ENCODE assay signal across 11 mouse cellular contexts in genomic region chr5:107144263-107144843, GRCm38 (mm10).
DNase-seq lines count a peak whose midpoint lies in the region; ATAC-seq and TF ChIP-seq lines count a peak whose summit lies in the region.
"Had no signal": no experiment of that assay in that cellular context is flagged by ENCODE, and none has a peak within 500 bp of the region (broad histone marks: within the 10 kb centered on the region; RNA-seq: fewer than 3 reads in every experiment).

No protein-coding gene starts in this region.

- H3K4me1 ChIP-seq in embryonic facial prominence, embryonic 14.5 days (ENCODE audit: control insufficient read depth, insufficient read depth, low read length), result peaks cover 24% of the 10 kb centered on the region
- H3K4me1 ChIP-seq in embryonic facial prominence, embryonic 10.5 days, result peaks cover 29% of the 10 kb centered on the region
- peaks cover 45% of the 10 kb centered on the region for H3K4me1 ChIP-seq in midbrain, embryonic 12.5 days
- H3K4me1 ChIP-seq in thymus, adult 2 months (replicated peaks; ENCODE audit: control insufficient read depth, insufficient read depth, low read length), result peaks cover 24% of the 10 kb centered on the region

- no peak overlapping the region for H3K9ac ChIP-seq in embryonic facial prominence, embryonic 14.5 days (ENCODE audit: low read depth, low read length)
- no peak overlapping the region for H3K9ac ChIP-seq in midbrain, embryonic 12.5 days (replicated peaks)

- ATAC-seq in embryonic facial prominence, embryonic 14.5 days (ENCODE audit: low read depth), result peak; percentile 27; the same call in 1 of the 2 replicates
- ATAC-seq in midbrain, embryonic 12.5 days (ENCODE audit: low FRiP score, low read depth), result peak; percentile 44; the same call in 1 of the 2 replicates
- ATAC-seq in erythroid progenitor cell, adult 5-6 weeks (replicated peaks; ENCODE audit: low FRiP score, poor library complexity, severe bottlenecking), result no peak

- no peak overlapping the region for H3K27ac ChIP-seq in embryonic facial prominence, embryonic 14.5 days (replicated peaks; ENCODE audit: low read depth, low read length)
- H3K27ac ChIP-seq in embryonic facial prominence, embryonic 10.5 days (replicated peaks), result no peak overlapping the region
- peak overlapping the region; percentile 69 for H3K27ac ChIP-seq in layer of hippocampus, adult 2 months
- H3K27ac ChIP-seq in midbrain, embryonic 12.5 days (replicated peaks), result peak overlapping the region; percentile 31
- no peak overlapping the region for H3K27ac ChIP-seq in thymus, adult 2 months (ENCODE audit: control insufficient read depth, insufficient read depth, low read length)

- no peaks in the 10 kb centered on the region for H3K9me3 ChIP-seq in embryonic facial prominence, embryonic 14.5 days (ENCODE audit: control insufficient read depth, low read length)
- no peaks in the 10 kb centered on the region for H3K9me3 ChIP-seq in embryonic facial prominence, embryonic 10.5 days
- H3K9me3 ChIP-seq in midbrain, embryonic 12.5 days, result no peaks in the 10 kb centered on the region

- H3K4me3 ChIP-seq in embryonic facial prominence, embryonic 14.5 days (ENCODE audit: low read depth, low read length), result no peak overlapping the region
- H3K4me3 ChIP-seq in embryonic facial prominence, embryonic 10.5 days, result no peak overlapping the region
- H3K4me3 ChIP-seq in layer of hippocampus, adult 2 months, result no peak overlapping the region
- no peak overlapping the region for H3K4me3 ChIP-seq in midbrain, embryonic 12.5 days
- no peak overlapping the region for H3K4me3 ChIP-seq in thymus, adult 2 months (ENCODE audit: control insufficient read depth, insufficient read depth, low read length)

- H3K4me2 ChIP-seq in embryonic facial prominence, embryonic 14.5 days (ENCODE audit: low read depth, low read length), result no peak overlapping the region
- no peak overlapping the region for H3K4me2 ChIP-seq in midbrain, embryonic 12.5 days (replicated peaks)

- 46% methylated on average over 9 of the region's 9 CpGs for WGBS in embryonic facial prominence, embryonic 14.5 days
- WGBS in embryonic facial prominence, embryonic 10.5 days, result 58% methylated on average over 9 of the region's 9 CpGs
- 30% methylated on average over 9 of the region's 9 CpGs for WGBS in midbrain, embryonic 12.5 days
- WGBS in thymus, adult 2 months, result 88% methylated on average over 9 of the region's 9 CpGs

- TF ChIP-seq POLR2A in thymus, adult 2 months (IDR thresholded peaks at IDR 0.05; ENCODE audit: control insufficient read depth, extremely low read depth, insufficient read depth, low read length, poor library complexity), result no peak

- peaks cover 15% of the 10 kb centered on the region for H3K36me3 ChIP-seq in embryonic facial prominence, embryonic 14.5 days (ENCODE audit: control insufficient read depth, insufficient read depth, low read length)
- 0 out of 2 replicates have a peak, but pooled peaks cover 4% of the 10 kb centered on the region for H3K36me3 ChIP-seq in embryonic facial prominence, embryonic 10.5 days (replicated peaks)
- H3K36me3 ChIP-seq in midbrain, embryonic 12.5 days, result no peaks in the 10 kb centered on the region
- peaks cover 12% of the 10 kb centered on the region; the same call in 1 of the 2 replicates for H3K36me3 ChIP-seq in thymus, adult 2 months (ENCODE audit: control insufficient read depth, insufficient read depth, low read length)

- H3K27me3 ChIP-seq in embryonic facial prominence, embryonic 14.5 days (replicated peaks; ENCODE audit: control insufficient read depth, insufficient read depth, low read length), result no peaks in the 10 kb centered on the region
- H3K27me3 ChIP-seq in embryonic facial prominence, embryonic 10.5 days (replicated peaks; ENCODE audit: low read depth, poor library complexity, severe bottlenecking), result no peaks in the 10 kb centered on the region
- peaks cover 8% of the 10 kb centered on the region; the same call in 1 of the 2 replicates for H3K27me3 ChIP-seq in midbrain, embryonic 12.5 days
- H3K27me3 ChIP-seq in thymus, adult 2 months (ENCODE audit: control insufficient read depth, insufficient read depth, low read length), result no peaks in the 10 kb centered on the region

- DNase-seq in embryonic facial prominence, embryonic 14.5 days (ENCODE audit: low spot score), result peak; percentile 59
- no peak for DNase-seq in embryonic facial prominence, embryonic 10.5 days (ENCODE audit: low spot score)
- peak; percentile 15 to 21 for DNase-seq in layer of hippocampus, adult 2 months (ENCODE audit: low spot score in 2 of 2)
- no peak for DNase-seq in layer of hippocampus, adult 9-10 months (ENCODE audit: low spot score)
- DNase-seq in brain, adult 2 months (ENCODE audit: low read depth, low spot score), result peak; percentile 43
- DNase-seq in thymus, adult 2 months, result no peak
- DNase-seq: heart, adult 11 months; heart, postnatal 14 days; kidney, adult 2 months had no signal

- TF ChIP-seq CTCF in layer of hippocampus, adult 2 months (conservative IDR thresholded peaks at IDR 0.05), result no peak
- TF ChIP-seq CTCF in thymus, adult 2 months (IDR thresholded peaks at IDR 0.05; ENCODE audit: borderline replicate concordance, control insufficient read depth, extremely low read depth, insufficient read depth, low read length, poor library complexity), result no peak

Comparison
In these comparisons a context has a peak if more than half of its experiments do, and no peak if none do; other contexts are left out.
1. DNase-seq: peak in embryonic facial prominence, embryonic 14.5 days (single experiment), layer of hippocampus, adult 2 months (2 of 2) and brain, adult 2 months (single experiment); none in embryonic facial prominence, embryonic 10.5 days (single experiment), layer of hippocampus, adult 9-10 months (single experiment) and thymus, adult 2 months (single experiment).
2. H3K27ac ChIP-seq: peak in layer of hippocampus, adult 2 months (single experiment) and midbrain, embryonic 12.5 days (single experiment); none in embryonic facial prominence, embryonic 14.5 days (single experiment), embryonic facial prominence, embryonic 10.5 days (single experiment) and thymus, adult 2 months (single experiment).